Mouse (Mus musculus) R1 (cell line): ENCODE data around the gene Ttll8.

Experiments used
- DNase-seq: peaks from one replicate; pipeline ENCODE4 v3.0.0-alpha.2; 2018; ENCODE audit warnings: low read depth, low spot score

Gene Ttll8

GRCm38 (mm10) chr15:88882851-88883250 is 71.4 kb downstream of the Ttll8 start:
- no peak for DNase-seq

DNA sequence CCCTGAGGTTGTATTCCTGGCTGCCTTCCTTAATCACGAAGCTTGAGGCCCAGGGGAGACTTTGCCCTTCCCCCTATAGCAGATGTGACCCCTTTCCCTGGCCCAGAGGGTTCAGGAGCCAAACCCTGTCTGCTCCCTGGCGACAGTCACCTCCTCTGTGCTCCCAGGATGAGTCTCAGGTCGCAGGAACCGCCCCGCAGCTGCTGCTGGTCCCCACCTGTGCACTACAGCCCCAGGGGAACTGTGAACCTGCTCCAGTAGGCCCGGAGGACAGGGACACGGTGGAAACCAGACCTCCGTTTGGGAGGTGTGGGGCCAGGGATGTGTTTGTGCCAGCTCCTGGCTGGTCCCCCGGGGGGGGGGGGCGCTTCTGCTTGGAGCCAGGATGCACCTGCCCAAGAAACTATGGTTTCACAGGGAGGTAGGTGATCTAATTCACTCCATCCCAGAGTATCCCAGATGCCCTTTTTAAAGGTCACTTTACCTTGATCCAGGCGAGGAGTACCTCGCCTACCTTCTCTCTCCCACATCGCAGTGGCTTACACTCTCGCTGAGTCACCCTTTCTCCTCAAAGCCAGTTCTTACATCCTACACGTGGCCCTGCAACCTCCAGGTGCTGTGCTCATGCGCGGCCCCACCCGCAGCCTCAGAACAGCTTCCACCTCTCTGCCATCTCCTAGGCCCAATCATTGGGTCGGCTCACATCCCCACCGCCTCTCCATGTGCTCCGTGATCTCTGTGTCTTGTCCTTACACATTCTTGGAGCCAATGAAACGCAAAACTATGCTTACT is 72.8 kb downstream of the Ttll8 start:
- DNase-seq, result peak; percentile 71

- no peak for DNase-seq
Measured at GRCm38 (mm10) chr15:88877021-88877400, 77.2 kb downstream of the Ttll8 start.

GRCm38 (mm10) chr15:88876155-88877020 is 77.8 kb downstream of the Ttll8 start:
- peak; percentile 86 for DNase-seq

- no peak for DNase-seq
Measured at GRCm38 (mm10) chr15:88875625-88876081, 78.6 kb downstream of the Ttll8 start.

- no peak for DNase-seq
Measured at GRCm38 (mm10) chr15:88874477-88874876, 79.7 kb downstream of the Ttll8 start.

DNA sequence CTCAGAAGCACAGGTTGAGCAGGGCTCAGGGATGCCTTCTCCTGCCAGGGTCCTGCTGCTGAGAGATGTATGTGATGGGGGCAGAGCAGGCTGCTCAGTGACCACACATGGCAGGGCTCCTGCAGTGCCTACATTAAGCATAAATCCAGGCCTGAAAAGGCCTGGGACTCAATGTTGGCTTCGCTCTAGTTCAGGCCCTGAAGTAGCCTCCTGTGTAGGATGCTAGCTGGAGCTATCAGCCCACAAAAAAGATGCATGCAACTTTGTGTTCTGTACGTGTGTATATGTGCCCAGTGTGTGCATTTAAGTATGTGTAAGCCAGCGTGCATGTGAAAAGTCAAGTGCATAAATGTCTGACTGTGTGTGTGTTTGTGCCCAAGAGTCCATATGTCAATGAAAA is 80.2 kb downstream of the Ttll8 start:
- DNase-seq, result no peak

- DNase-seq, result no peak
Measured at GRCm38 (mm10) chr15:88870418-88871185, 83.6 kb downstream of the Ttll8 start.

DNA sequence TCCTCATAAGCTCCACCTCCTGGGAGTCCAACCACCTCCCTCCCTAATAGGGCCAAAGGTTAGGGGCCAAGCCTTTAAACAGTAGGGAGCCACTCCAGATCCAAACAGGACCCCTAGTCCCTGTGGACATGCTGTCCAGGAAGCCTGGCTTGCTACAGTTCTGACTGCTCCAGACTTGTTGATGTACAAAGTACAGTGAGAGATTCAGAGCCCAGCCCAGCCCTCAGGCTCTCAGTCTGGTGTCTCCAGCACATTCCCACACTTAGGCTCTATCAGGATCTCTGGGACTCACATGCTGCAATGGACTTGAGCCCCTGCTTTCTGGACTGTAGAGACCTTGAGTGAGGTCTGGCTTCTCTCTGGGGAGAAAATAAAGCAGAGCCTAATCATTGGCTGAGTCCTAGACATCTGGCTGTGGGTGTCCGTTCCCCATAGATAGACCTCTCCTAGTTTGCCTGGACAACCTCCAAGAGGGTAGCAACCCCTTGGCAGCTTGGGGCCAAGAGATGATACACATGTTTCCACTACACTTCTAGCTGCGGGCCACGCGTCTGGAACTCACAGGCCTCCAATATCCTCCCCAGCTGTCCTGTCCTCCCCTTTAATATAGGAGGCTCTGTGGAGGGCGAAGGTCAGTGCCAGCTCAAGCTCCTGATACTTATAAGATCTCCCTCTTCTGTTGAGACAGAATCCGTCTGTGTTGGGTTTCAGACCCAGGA is 86.0 kb downstream of the Ttll8 start:
- no peak for DNase-seq

DNA sequence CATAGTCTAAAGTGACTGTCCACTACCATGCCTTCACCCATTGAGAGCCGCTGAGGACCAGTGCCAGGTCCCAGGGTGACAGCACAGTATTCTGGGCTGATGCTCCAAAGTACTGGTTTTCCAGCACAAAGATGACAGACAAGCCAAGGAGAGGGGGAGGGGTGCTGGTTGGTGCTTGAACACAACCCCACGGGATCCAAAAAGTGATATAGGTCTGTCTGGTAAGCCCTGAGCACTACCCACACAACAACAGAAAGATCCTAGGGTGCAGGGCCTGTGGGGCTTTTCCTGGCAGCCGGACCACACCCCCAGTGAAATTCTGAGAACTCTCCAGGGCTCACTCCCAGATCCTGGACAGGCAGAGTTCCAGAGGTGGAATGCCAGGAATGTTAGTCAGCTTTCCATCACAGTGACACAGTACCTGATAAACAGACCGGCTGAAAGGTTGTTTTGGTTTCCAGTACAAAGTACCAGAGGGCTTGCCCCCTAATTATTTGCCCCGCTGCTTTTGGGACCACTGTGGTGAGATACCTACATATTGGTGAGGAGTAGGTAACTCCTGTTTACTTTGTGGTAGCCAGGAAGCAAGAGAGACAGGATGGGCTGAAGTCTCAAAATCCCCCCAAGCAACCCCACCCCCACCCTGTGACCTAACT is 86.7 kb downstream of the Ttll8 start:
- peak; percentile 99 for DNase-seq

DNA sequence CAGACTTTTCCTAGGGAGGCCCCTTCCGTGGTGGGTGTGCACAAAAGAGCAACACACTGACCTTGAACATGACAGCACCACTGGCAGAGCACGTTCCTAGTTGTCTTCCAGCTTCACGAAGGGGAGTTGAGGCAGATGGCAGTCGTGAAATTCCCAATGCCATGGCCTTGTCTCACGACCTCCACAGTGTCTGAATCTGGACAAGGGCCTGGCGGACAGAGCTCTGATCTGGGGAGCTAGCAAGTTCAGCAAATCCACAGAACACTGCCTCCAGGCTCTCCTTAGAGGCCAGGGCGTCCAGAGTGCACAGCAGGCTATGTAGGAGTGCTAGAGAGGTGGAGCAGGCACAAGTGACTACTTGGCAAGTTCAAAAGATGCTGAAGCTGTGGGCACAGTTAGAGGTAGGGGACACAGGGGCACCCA is 87.3 kb downstream of the Ttll8 start:
- DNase-seq, result peak; percentile 59

DNA sequence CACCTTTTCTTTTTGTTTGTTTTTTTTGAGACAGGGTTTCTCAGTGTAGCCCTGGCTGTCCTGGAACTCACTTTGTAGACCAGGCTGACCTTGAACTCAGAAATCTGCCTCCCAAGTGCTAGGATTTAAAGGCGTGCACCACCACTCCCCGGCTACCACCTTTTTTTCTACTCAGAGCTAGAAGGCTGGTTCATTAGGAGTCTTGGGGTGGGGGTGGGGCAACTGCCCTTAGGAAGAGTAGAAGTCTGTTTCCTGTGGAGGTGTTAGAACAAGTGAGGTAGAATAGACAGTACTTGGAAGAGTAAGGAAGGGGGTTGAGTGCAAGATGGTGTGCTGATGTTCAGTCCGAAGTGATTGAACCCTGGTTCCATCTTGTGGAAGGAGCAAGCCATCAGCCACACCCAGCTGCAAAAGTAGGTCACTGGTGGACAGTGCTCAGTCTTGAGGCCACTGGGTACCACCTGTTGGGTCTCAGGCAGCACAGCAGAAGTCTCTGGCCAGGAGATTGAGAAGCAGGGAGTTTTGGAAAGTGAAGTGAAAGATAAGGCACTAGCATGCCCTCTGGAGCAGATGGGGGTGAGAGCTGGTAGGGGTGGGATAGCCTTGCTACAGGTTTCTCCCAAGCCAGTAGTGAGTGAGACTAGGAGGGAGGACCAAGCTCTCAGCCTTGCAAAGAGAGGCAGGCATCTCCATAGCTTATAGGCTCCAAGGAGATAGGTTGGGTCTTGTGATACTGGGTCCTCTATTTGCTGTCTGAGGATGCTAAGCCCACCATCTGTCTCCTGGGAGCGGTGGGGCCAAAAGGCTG is 88.1 kb downstream of the Ttll8 start:
- peak; percentile 89 for DNase-seq

DNA sequence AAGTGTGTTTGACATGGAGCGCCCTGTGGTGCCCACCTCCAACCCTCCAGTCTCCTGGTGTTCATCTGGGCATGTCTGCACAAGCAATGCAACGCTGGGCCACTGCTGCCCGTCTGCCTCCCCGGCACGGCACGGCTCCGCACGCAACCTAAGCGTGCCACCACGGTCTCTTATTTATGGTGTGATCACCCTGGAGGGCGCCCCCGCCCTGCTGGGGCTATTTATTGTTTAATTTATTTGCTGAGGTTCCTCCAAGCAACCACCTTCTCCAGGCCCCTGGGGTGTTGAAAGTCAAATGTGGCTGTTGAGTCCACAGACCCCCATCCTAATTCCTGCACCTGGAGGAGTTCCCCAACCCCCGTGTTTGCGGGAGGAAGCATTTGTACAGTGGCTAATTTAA is 89.2 kb downstream of the Ttll8 start:
- DNase-seq, result no peak

GRCm38 (mm10) chr15:88864270-88865030 is 89.8 kb downstream of the Ttll8 start:
- peak; percentile 49 for DNase-seq

DNA sequence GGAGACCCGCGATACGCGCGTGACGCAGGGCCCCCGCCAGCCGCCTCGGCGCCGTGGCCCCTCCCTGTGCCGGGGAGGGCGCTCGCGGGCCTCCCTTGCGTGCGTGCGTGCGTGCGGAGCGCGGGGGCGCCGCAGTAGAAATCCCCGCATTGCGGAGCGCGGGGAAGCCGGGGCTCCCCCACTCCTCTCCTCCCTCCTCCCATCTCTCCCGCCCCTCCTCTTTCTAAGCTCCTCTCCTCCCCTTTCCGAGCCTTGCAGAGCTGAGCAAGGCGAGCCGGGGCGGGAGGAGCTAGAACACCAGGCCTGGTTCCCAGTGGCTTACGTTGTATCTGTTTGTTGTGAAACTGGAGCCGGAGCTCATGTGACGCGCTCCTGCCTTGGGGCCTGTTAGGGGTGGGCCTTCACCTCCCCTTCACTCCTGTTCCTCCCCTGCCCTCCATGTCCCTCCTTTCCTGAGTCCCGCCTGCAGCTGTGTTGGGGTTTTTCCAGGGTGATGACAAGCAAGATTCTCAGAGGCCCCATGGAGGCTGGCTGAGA is 90.5 kb downstream of the Ttll8 start:
- DNase-seq, result peak; percentile 97

GRCm38 (mm10) chr15:88862881-88863694 is 91.1 kb downstream of the Ttll8 start:
- DNase-seq, result peak; percentile 57

DNA sequence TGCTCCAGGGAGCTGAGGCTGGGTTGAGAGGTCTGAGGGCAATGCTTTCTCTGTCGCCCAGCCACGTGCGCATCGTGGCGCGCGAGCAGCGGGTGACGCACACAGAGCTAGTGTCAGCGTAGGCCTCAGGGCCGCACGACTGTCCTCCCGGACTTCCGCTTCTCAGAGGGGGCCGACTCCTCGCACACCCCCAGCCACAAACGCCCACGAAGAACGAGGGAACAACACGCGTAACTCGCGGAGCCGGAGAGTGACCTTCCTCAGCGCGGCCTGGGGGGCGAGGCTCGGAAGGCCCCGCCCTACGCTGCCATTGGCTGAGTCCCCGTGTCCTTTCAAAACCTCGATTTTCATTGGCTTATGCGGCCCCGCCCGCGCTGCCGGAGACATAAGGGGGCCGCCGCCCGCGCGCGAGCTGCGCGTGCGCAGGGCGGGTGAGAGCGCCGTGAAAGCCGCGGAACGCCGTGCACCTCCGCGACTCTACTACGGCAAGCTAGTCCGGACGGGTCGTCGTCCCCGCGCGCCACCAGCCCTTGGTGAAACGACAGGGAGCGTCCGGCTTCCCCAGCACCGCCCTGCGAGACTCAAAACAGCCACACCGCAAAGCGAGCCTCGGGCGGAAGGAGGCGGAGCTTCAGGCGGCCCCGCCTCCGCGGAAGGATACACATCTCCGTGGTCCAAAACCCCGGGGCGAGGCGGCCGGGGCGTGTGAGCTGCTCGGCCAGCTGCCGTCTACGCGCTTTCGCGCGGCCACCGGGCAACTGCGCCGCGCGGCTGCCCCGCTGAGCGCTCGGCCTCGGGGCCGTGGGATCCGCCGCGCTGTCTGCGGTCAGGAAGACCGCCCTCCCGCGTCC is 92.2 kb downstream of the Ttll8 start, which contains the start of gene Pim3:
Gene Pim3, plus strand, starts transcription at position 415 of the 851 bp plus-strand sequence.
- DNase-seq, result peak; percentile 99
